Mouse (Mus musculus) B cell, adult 67 days (primary cell): ENCODE results near the gene Ifnk. TPM values are rescaled to one million over a fixed set of nuclear protein-coding genes. Genes with fewer than 3 reads are reported as not detected.

Source experiments
- total RNA-seq, 2 experiments: library from RNA; stranded (reverse); gene quantifications; 4 replicates each; pipeline ENCODE4 v1.2.4; 2023

Ifnk gene
- not detected for total RNA-seq

GRCm38 (mm10) chr4:35151756-35152155 lies at the start of gene Ifnk:
Ifnk (plus strand) TSS chr4:35152056.

GRCm38 (mm10) chr4:35156751-35157611 lies 5.1 kb downstream of the Ifnk start, which contains the start of gene Mob3b:
Mob3b (minus strand) TSS chr4:35157484.

Other genes starting within 250 kb of the Ifnk start
- 1 to 10 TPM; 6.4 to 8.8 TPM for gene Mob3b, start 5.4 kb downstream of the Ifnk start, total RNA-seq
- gene C9orf72, start 74.1 kb downstream of the Ifnk start, total RNA-seq = 10 to 100 TPM; 19.0 to 25.2 TPM